ENCODE assay signal across 9 mouse cellular contexts in genomic region chr7:37360171-37360570, GRCm38 (mm10).
DNase-seq lines count a peak whose midpoint lies in the region; ATAC-seq and TF ChIP-seq lines count a peak whose summit lies in the region.
"Had no signal": no experiment of that assay in that cellular context is flagged by ENCODE, and none has a peak within 500 bp of the region (broad histone marks: within the 10 kb centered on the region; RNA-seq: fewer than 3 reads in every experiment).

No protein-coding gene starts in this region.

- H3K4me3 ChIP-seq in cerebellum, adult 2 months (replicated peaks; ENCODE audit: insufficient read depth, low read depth, low read length), result no peak overlapping the region

- no peak for ATAC-seq in megakaryocyte-erythroid progenitor cell, adult 5-6 weeks (replicated peaks; ENCODE audit: low FRiP score, low TSS enrichment, poor library complexity, severe bottlenecking)

- DNase-seq in cerebellum, adult 2 months, result peak in 1 of 2 experiments; percentile 50
- DNase-seq in cerebellum, adult 9-11 months, result no peak
- peak; percentile 47 for DNase-seq in left cerebral cortex, postnatal 4 days
- no peak for DNase-seq in left cerebral cortex, adult 9 months (ENCODE audit: low spot score in 2 of 2)
- DNase-seq in adrenal gland, postnatal 36 days, result peak; percentile 10 to 50
- peak; percentile 63 to 73 for DNase-seq in kidney, postnatal 4 days
- DNase-seq in right cerebral cortex, postnatal 14 days, result no peak

- WGBS in cerebellum, adult 2 months, result 15% methylated on average over 3 of the region's 3 CpGs

- no peaks in the 10 kb centered on the region for H3K27me3 ChIP-seq in cerebellum, adult 2 months (ENCODE audit: control insufficient read depth, insufficient read depth, low read length)

- peak; percentile 84 for TF ChIP-seq CTCF in cerebellum, adult 2 months (IDR thresholded peaks at IDR 0.05; ENCODE audit: borderline replicate concordance, insufficient read depth, low read depth, low read length)

- intact Hi-C loops in left cerebral cortex, postnatal 4 days (cut with DNase I), result no loop called here

- no peak overlapping the region for H3K27ac ChIP-seq in cerebellum, adult 2 months (ENCODE audit: insufficient read depth, low read length)
- H3K27ac ChIP-seq: macrophage had no signal

- no peaks in the 10 kb centered on the region for H3K4me1 ChIP-seq in cerebellum, adult 2 months (ENCODE audit: control insufficient read depth, insufficient read depth, low read length)

- TF ChIP-seq POLR2A in cerebellum, adult 2 months (IDR thresholded peaks at IDR 0.05; ENCODE audit: borderline replicate concordance, insufficient read depth, low read length), result no peak

Comparison
In these comparisons a context has a peak if more than half of its experiments do, and no peak if none do; other contexts are left out.
1. DNase-seq: peak in left cerebral cortex, postnatal 4 days (single experiment), adrenal gland, postnatal 36 days (2 of 2) and kidney, postnatal 4 days (2 of 2); none in cerebellum, adult 9-11 months (single experiment), left cerebral cortex, adult 9 months (0 of 2) and right cerebral cortex, postnatal 14 days (single experiment).